In genomic region chr10:108180313-108180712, GRCm38 (mm10) we compare ENCODE assay signal across 25 mouse cellular contexts.
"Had no signal": no experiment of that assay in that cellular context is flagged by ENCODE, and none has a peak within 500 bp of the region (broad histone marks: within the 10 kb centered on the region; RNA-seq: fewer than 3 reads in every experiment).

No protein-coding gene starts in this region.

- ATAC-seq: hindbrain, postnatal 0 days; intestine, embryonic 16.5 days; liver, embryonic 12.5 days had no signal

- H3K27me3 ChIP-seq: heart, embryonic 13.5 days; heart, embryonic 15.5 days; hindbrain, embryonic 13.5 days; hindbrain, embryonic 15.5 days; kidney, embryonic 15.5 days; limb, embryonic 13.5 days; limb, embryonic 15.5 days; liver, embryonic 12.5 days had no signal

- H3K9ac ChIP-seq: heart, embryonic 15.5 days; hindbrain, embryonic 13.5 days; hindbrain, embryonic 15.5 days; kidney, embryonic 15.5 days; limb, embryonic 13.5 days; limb, embryonic 15.5 days; liver, embryonic 12.5 days; liver, embryonic 14.5 days had no signal

- H3K4me3 ChIP-seq: heart, embryonic 13.5 days; heart, embryonic 15.5 days; hindbrain, embryonic 13.5 days; hindbrain, embryonic 15.5 days; kidney, embryonic 15.5 days; limb, embryonic 13.5 days; limb, embryonic 15.5 days; liver, embryonic 12.5 days had no signal

- H3K9me3 ChIP-seq: heart, embryonic 13.5 days; heart, embryonic 15.5 days; hindbrain, embryonic 13.5 days; hindbrain, embryonic 15.5 days; kidney, embryonic 15.5 days; limb, embryonic 13.5 days; limb, embryonic 15.5 days; liver, embryonic 12.5 days had no signal

- H3K27ac ChIP-seq: hindbrain, embryonic 13.5 days; hindbrain, embryonic 15.5 days; hindbrain, postnatal 0 days; kidney, embryonic 15.5 days; kidney, postnatal 0 days; limb, embryonic 13.5 days; limb, embryonic 15.5 days; liver, embryonic 14.5 days had no signal

- H3K36me3 ChIP-seq: heart, embryonic 15.5 days; hindbrain, embryonic 13.5 days; hindbrain, embryonic 15.5 days; kidney, embryonic 15.5 days; limb, embryonic 13.5 days; limb, embryonic 15.5 days; liver, embryonic 12.5 days had no signal

- H3K4me2 ChIP-seq: heart, embryonic 15.5 days; hindbrain, embryonic 13.5 days; hindbrain, embryonic 15.5 days; kidney, embryonic 15.5 days; limb, embryonic 13.5 days; limb, embryonic 15.5 days; liver, embryonic 12.5 days had no signal

- DNase-seq: gastrocnemius, postnatal 14 days; gastrocnemius, postnatal 36 days; heart, adult 18-20 months; heart, postnatal 14 days; heart, postnatal 36 days; kidney, adult 11 months; kidney, adult 2 months; kidney, adult 9 months; kidney, postnatal 14 days; kidney, postnatal 36 days; layer of hippocampus, adult 9-11 months; layer of hippocampus, postnatal 36 days; left cerebral cortex, postnatal 4 days had no signal
